Mouse (Mus musculus) hindbrain, embryonic 10.5 days (tissue): ENCODE measurements around the gene Herc4. TPM values are rescaled to one million over a fixed set of nuclear protein-coding genes. Genes with fewer than 3 reads are reported as not detected.

Experiments
- DNase-seq: peaks from one replicate; pipeline ENCODE4 v3.0.0-alpha.2; 2017; ENCODE audit warnings: low spot score
- H3K27ac ChIP-seq: fragments of 300-500 bp; sonication (generic); 2 replicates; pipeline ENCODE4 v1.5.1; 2016; ENCODE audit warnings: mild to moderate bottlenecking, moderate library complexity
- H3K27me3 ChIP-seq: fragments of 300-500 bp; sonication (generic); 2 replicates; pipeline ENCODE4 v1.6.1; 2016; ENCODE audit warnings: mild to moderate bottlenecking; ENCODE audit not compliant: poor library complexity, insufficient read depth, severe bottlenecking
- H3K36me3 ChIP-seq: fragments of 300-500 bp; sonication (generic); 2 replicates; pipeline ENCODE4 v1.6.1; 2016; ENCODE audit warnings: mild to moderate bottlenecking, moderate library complexity
- H3K4me1 ChIP-seq: fragments of 300-500 bp; sonication (generic); replicated peaks from 2 replicates; pipeline ENCODE4 v1.6.1; 2016; ENCODE audit warnings: mild to moderate bottlenecking
- H3K4me3 ChIP-seq: fragments of 300-500 bp; sonication (generic); 2 replicates; pipeline ENCODE4 v1.5.1; 2016; ENCODE audit warnings: mild to moderate bottlenecking, moderate library complexity
- H3K9me3 ChIP-seq: fragments of 300-500 bp; sonication (generic); 2 replicates; pipeline ENCODE4 v1.6.1; 2016; ENCODE audit warnings: mild to moderate bottlenecking, moderate library complexity
- WGBS: fragments of 180-500 bp; shearing (Covaris S2); methylation state at CpG from one replicate; pipeline ENCODE4 v1.1.7; 2016; 5-methylcytosine and 5-hydroxymethylcytosine counted together
- polyA plus RNA-seq: library from polyadenylated mRNA; unstranded; fragments of >200 nt; fragmentation: Nextera tagmentation; extraction: Ambion mirVana; gene quantifications from 2 replicates; pipeline ENCODE4 v1.2.1, GENCODE M21; 2016

Gene Herc4
- polyA plus RNA-seq, 1 experiment from 2014 or later = 41.8 TPM

GRCm38 (mm10) chr10:63236663-63237062 is 6.9 kb upstream of the Herc4 start:
- 92% methylated on average over 6 of the region's 6 CpGs for WGBS
- Histone ChIP-seq H3K4me3 (no peak overlapping the region), H3K36me3 (no peaks in the 10 kb centered on the region), H3K27me3 (no peaks in the 10 kb centered on the region), H3K4me1 (no peaks in the 10 kb centered on the region), H3K27ac (no peak overlapping the region), H3K9me3 (peaks cover 4% of the 10 kb centered on the region; the same call in 1 of the 2 replicates)
- no peak for DNase-seq

- H3K9me3 ChIP-seq = peaks cover 4% of the 10 kb centered on the region; the same call in 1 of the 2 replicates
- no peaks in the 10 kb centered on the region for H3K4me1 ChIP-seq
- H3K27me3 ChIP-seq = no peaks in the 10 kb centered on the region
- no peak overlapping the region for H3K4me3 ChIP-seq
- no peak overlapping the region for H3K27ac ChIP-seq
- WGBS = 77% methylated on average over 2 of the region's 2 CpGs
- no peak for DNase-seq
- H3K36me3 ChIP-seq = no peaks in the 10 kb centered on the region
These were observed 6.4 kb upstream of the Herc4 start for GRCm38 (mm10) chr10:63237206-63237605.

GRCm38 (mm10) chr10:63238090-63238489 is 5.5 kb upstream of the Herc4 start:
- Histone ChIP-seq H3K4me3 (no peak overlapping the region), H3K27ac (no peak overlapping the region), H3K27me3 (no peaks in the 10 kb centered on the region), H3K4me1 (peaks cover 8% of the 10 kb centered on the region), H3K9me3 (peaks cover 4% of the 10 kb centered on the region; the same call in 1 of the 2 replicates), H3K36me3 (no peaks in the 10 kb centered on the region)
- WGBS = 75% methylated on average over 4 of the region's 4 CpGs
- DNase-seq = no peak

GRCm38 (mm10) chr10:63239848-63240247 is 3.8 kb upstream of the Herc4 start:
- WGBS = 82% methylated on average over 2 of the region's 2 CpGs
- Histone ChIP-seq H3K36me3 (no peaks in the 10 kb centered on the region), H3K9me3 (peaks cover 3% of the 10 kb centered on the region; the same call in 1 of the 2 replicates), H3K4me1 (peaks cover 9% of the 10 kb centered on the region), H3K27ac (no peak overlapping the region), H3K4me3 (no peak overlapping the region), H3K27me3 (no peaks in the 10 kb centered on the region)
- DNase-seq = no peak

- peaks cover 6% of the 10 kb centered on the region for H3K36me3 ChIP-seq
- WGBS = 71% methylated on average over 2 of the region's 2 CpGs
- no peak overlapping the region for H3K27ac ChIP-seq
- peaks cover 9% of the 10 kb centered on the region for H3K4me1 ChIP-seq
- H3K27me3 ChIP-seq = no peaks in the 10 kb centered on the region
- no peaks in the 10 kb centered on the region for H3K9me3 ChIP-seq
- DNase-seq = no peak
- H3K4me3 ChIP-seq = no peak overlapping the region
These were observed 2.7 kb upstream of the Herc4 start for GRCm38 (mm10) chr10:63240868-63241271.

GRCm38 (mm10) chr10:63242798-63243435 is 693 bp upstream of the Herc4 start:
- no peaks in the 10 kb centered on the region for H3K9me3 ChIP-seq
- H3K36me3 ChIP-seq = peaks cover 22% of the 10 kb centered on the region
- H3K4me3 ChIP-seq = peak overlapping the region; percentile 95
- H3K27me3 ChIP-seq = no peaks in the 10 kb centered on the region
- peaks cover 9% of the 10 kb centered on the region for H3K4me1 ChIP-seq
- DNase-seq = no peak
- peak overlapping the region; percentile 96 for H3K27ac ChIP-seq
- 32% methylated on average over 12 of the region's 12 CpGs for WGBS

- under 1% methylated on average over 41 of the region's 41 CpGs for WGBS
- peaks cover 9% of the 10 kb centered on the region for H3K4me1 ChIP-seq
- H3K27ac ChIP-seq = peak overlapping the region; percentile 96
- no peak for DNase-seq
- H3K36me3 ChIP-seq = peaks cover 26% of the 10 kb centered on the region
- H3K27me3 ChIP-seq = no peaks in the 10 kb centered on the region
- no peaks in the 10 kb centered on the region for H3K9me3 ChIP-seq
- H3K4me3 ChIP-seq = peak overlapping the region; percentile 95
These were observed 553 bp downstream of the Herc4 start for GRCm38 (mm10) chr10:63244055-63244671.

- DNase-seq = peak; percentile 23
- Histone ChIP-seq H3K9me3 (no peaks in the 10 kb centered on the region), H3K4me3 (peak overlapping the region; percentile 95), H3K4me1 (peaks cover 9% of the 10 kb centered on the region), H3K36me3 (peaks cover 32% of the 10 kb centered on the region), H3K27me3 (no peaks in the 10 kb centered on the region), H3K27ac (no peak overlapping the region)
- WGBS = 15% methylated on average over 5 of the region's 5 CpGs
These were observed 1.1 kb downstream of the Herc4 start for GRCm38 (mm10) chr10:63244746-63245145.

- H3K27ac ChIP-seq = no peak overlapping the region
- peaks cover 9% of the 10 kb centered on the region for H3K4me1 ChIP-seq
- 92% methylated on average over 3 of the region's 3 CpGs for WGBS
- DNase-seq = no peak
- no peaks in the 10 kb centered on the region for H3K9me3 ChIP-seq
- peaks cover 43% of the 10 kb centered on the region for H3K36me3 ChIP-seq
- no peak overlapping the region for H3K4me3 ChIP-seq
- H3K27me3 ChIP-seq = no peaks in the 10 kb centered on the region
These were observed 2.2 kb downstream of the Herc4 start for GRCm38 (mm10) chr10:63245846-63246245.

GRCm38 (mm10) chr10:63247457-63247856 is 3.8 kb downstream of the Herc4 start:
- DNase-seq = no peak
- Histone ChIP-seq H3K36me3 (peaks cover 54% of the 10 kb centered on the region), H3K9me3 (no peaks in the 10 kb centered on the region), H3K27me3 (no peaks in the 10 kb centered on the region), H3K27ac (no peak overlapping the region), H3K4me1 (peaks cover 7% of the 10 kb centered on the region), H3K4me3 (no peak overlapping the region)
- 88% methylated on average over 7 of the region's 7 CpGs for WGBS

GRCm38 (mm10) chr10:63248421-63248820 is 4.8 kb downstream of the Herc4 start:
- Histone ChIP-seq H3K4me3 (no peak overlapping the region), H3K27ac (no peak overlapping the region), H3K4me1 (no peaks in the 10 kb centered on the region), H3K36me3 (peaks cover 63% of the 10 kb centered on the region), H3K9me3 (no peaks in the 10 kb centered on the region), H3K27me3 (no peaks in the 10 kb centered on the region)
- no peak for DNase-seq
- 92% methylated on average over 6 of the region's 6 CpGs for WGBS

GRCm38 (mm10) chr10:63258696-63259095 is 15.1 kb downstream of the Herc4 start:
- Histone ChIP-seq H3K9me3 (no peaks in the 10 kb centered on the region), H3K4me3 (no peak overlapping the region), H3K27me3 (no peaks in the 10 kb centered on the region), H3K4me1 (no peaks in the 10 kb centered on the region), H3K36me3 (peaks cover 28% of the 10 kb centered on the region), H3K27ac (no peak overlapping the region)
- WGBS = 78% methylated on average over 3 of the region's 3 CpGs
- no peak for DNase-seq

GRCm38 (mm10) chr10:63259340-63259739 is 15.7 kb downstream of the Herc4 start:
- H3K27ac ChIP-seq = no peak overlapping the region
- no peaks in the 10 kb centered on the region for H3K9me3 ChIP-seq
- no peak for DNase-seq
- 94% methylated on average over 3 of the region's 3 CpGs for WGBS
- peaks cover 32% of the 10 kb centered on the region for H3K36me3 ChIP-seq
- no peaks in the 10 kb centered on the region for H3K4me1 ChIP-seq
- no peaks in the 10 kb centered on the region for H3K27me3 ChIP-seq
- no peak overlapping the region for H3K4me3 ChIP-seq
